Mouse (Mus musculus): ENCODE data around the gene Fam221b. TPM values are rescaled to one million over a fixed set of nuclear protein-coding genes. Genes with fewer than 3 reads are reported as not detected.

The Fam221b gene
- polyA plus RNA-seq, 1 experiment from 2014 or later, result 0.59 TPM

- ChIA-PET CTCF (no interaction called here), POLR2A (interaction anchor here (0.6 kb wide), 1 partner anchor 514 kb away, joined by 3 read pairs; no protein-coding TSS in a partner anchor)
- in situ Hi-C loops (cut with MboI; ENCODE audit: low pct_unique_long_range_greater_than_20kb), result loop anchor here (10.0 kb wide), 1 partner anchor 235 kb away; no protein-coding TSS in a partner anchor
- ATAC-seq (peak; percentile 52), DNase-seq (ENCODE audit: low read depth, low spot score) (no peak)
- peaks cover 3% of the 10 kb centered on the region for H3K27me3 ChIP-seq
- TF ChIP-seq CTCF (IDR thresholded peaks at IDR 0.05), result no peak
Measured at GRCm38 (mm10) chr4:43669428-43669794, 466 bp upstream of the Fam221b start.

GRCm38 (mm10) chr4:43666412-43666811 is 2.5 kb downstream of the Fam221b start:
- no peak for ATAC-seq

GRCm38 (mm10) chr4:43657146-43657545 is 11.8 kb downstream of the Fam221b start:
- DNase-seq (ENCODE audit: low read depth, low spot score), result no peak
- no peak for TF ChIP-seq CTCF (IDR thresholded peaks at IDR 0.05)
- CTCF ChIA-PET, result interaction anchor here (1.4 kb wide), 2 partner anchors 9 to 15 kb away, joined by 3 read pairs; no protein-coding TSS in a partner anchor

More at GRCm38 (mm10) chr4:43666412-43666811, 2.5 kb downstream of the Fam221b start:
- DNase-seq (ENCODE audit: low read depth, low spot score), result no peak
- ChIA-PET POLR2A (no interaction called here), CTCF (interaction anchor here (0.7 to 2.0 kb wide), 5 partner anchors 9 to 61 kb away, joined by 3 to 8 read pairs (median 3); partner anchors contain the start of gene Npr2)
- H3K27me3 ChIP-seq, result peaks cover 7% of the 10 kb centered on the region
- peak; percentile 69 for TF ChIP-seq CTCF (IDR thresholded peaks at IDR 0.05)
- in situ Hi-C loops (cut with MboI; ENCODE audit: low pct_unique_long_range_greater_than_20kb), result loop anchor here (10.0 kb wide), 1 partner anchor 232 kb away; no protein-coding TSS in a partner anchor

GRCm38 (mm10) chr4:43656339-43657109 is 12.4 kb downstream of the Fam221b start, which contains the start of gene Hint2:
Gene Hint2 (minus strand): TSS chr4:43656466.
- ATAC-seq (peak; percentile 93), DNase-seq (ENCODE audit: low read depth, low spot score) (peak; percentile 97)
- H3K27me3 ChIP-seq, result no peaks in the 10 kb centered on the region
- TF ChIP-seq CTCF (IDR thresholded peaks at IDR 0.05), result no peak
- in situ Hi-C loops (cut with MboI; ENCODE audit: low pct_unique_long_range_greater_than_20kb), result no loop called here
- ChIA-PET POLR2A (interaction anchor here (0.9 kb wide), 1 partner anchor 21 kb away, joined by 3 read pairs; no protein-coding TSS in a partner anchor), CTCF (interaction anchor here (1.1 to 1.6 kb wide), 4 partner anchors 10 to 26 kb away, joined by 3 to 5 read pairs (median 3); no protein-coding TSS in a partner anchor)

More at GRCm38 (mm10) chr4:43657146-43657545, 11.8 kb downstream of the Fam221b start:
- in situ Hi-C loops (cut with MboI; ENCODE audit: low pct_unique_long_range_greater_than_20kb), result no loop called here
- no peaks in the 10 kb centered on the region for H3K27me3 ChIP-seq
- no peak for ATAC-seq
- POLR2A ChIA-PET, result no interaction called here

GRCm38 (mm10) chr4:43655656-43656338 is 13.1 kb downstream of the Fam221b start:
- no peaks in the 10 kb centered on the region for H3K27me3 ChIP-seq
- TF ChIP-seq CTCF (IDR thresholded peaks at IDR 0.05), result no peak
- CTCF ChIA-PET, result interaction anchor here (0.8 to 1.6 kb wide), 4 partner anchors 12 to 56 kb away, joined by 3 to 5 read pairs (median 3); no protein-coding TSS in a partner anchor
- ATAC-seq, result peak; percentile 57
- POLR2A ChIA-PET, result interaction anchor here (0.9 kb wide), 1 partner anchor 20 kb away, joined by 3 read pairs; no protein-coding TSS in a partner anchor
- in situ Hi-C loops (cut with MboI; ENCODE audit: low pct_unique_long_range_greater_than_20kb), result no loop called here
- no peak for DNase-seq (ENCODE audit: low read depth, low spot score)

GRCm38 (mm10) chr4:43653161-43654015 is 15.6 kb downstream of the Fam221b start, which contains the start of gene Spag8:
Gene Spag8 (minus strand): TSS chr4:43653594.
- no peak for TF ChIP-seq CTCF (IDR thresholded peaks at IDR 0.05)
- ChIA-PET POLR2A (no interaction called here), CTCF (interaction anchor here (0.7 kb wide), 1 partner anchor 18 kb away, joined by 3 read pairs; no protein-coding TSS in a partner anchor)
- in situ Hi-C loops (cut with MboI; ENCODE audit: low pct_unique_long_range_greater_than_20kb), result no loop called here
- no peak for DNase-seq (ENCODE audit: low read depth, low spot score)
- no peaks in the 10 kb centered on the region for H3K27me3 ChIP-seq
- ATAC-seq, result no peak

GRCm38 (mm10) chr4:43652726-43653125 is 16.2 kb downstream of the Fam221b start:
- CTCF ChIA-PET, result no interaction called here
- in situ Hi-C loops (cut with MboI; ENCODE audit: low pct_unique_long_range_greater_than_20kb), result no loop called here

GRCm38 (mm10) chr4:43649783-43650182 is 19.2 kb downstream of the Fam221b start:
- ChIA-PET POLR2A (no interaction called here), CTCF (interaction anchor here (0.9 to 2.1 kb wide), 2 partner anchors 12 to 22 kb away, joined by 3 to 9 read pairs; no protein-coding TSS in a partner anchor)
- no peak for TF ChIP-seq CTCF (IDR thresholded peaks at IDR 0.05)
- DNase-seq (ENCODE audit: low read depth, low spot score) (no peak), ATAC-seq (no peak)
- H3K27me3 ChIP-seq, result no peaks in the 10 kb centered on the region
- in situ Hi-C loops (cut with MboI; ENCODE audit: low pct_unique_long_range_greater_than_20kb), result no loop called here

More at GRCm38 (mm10) chr4:43652726-43653125, 16.2 kb downstream of the Fam221b start:
- no peak for TF ChIP-seq CTCF (IDR thresholded peaks at IDR 0.05)
- ATAC-seq, result no peak
- POLR2A ChIA-PET, result no interaction called here
- H3K27me3 ChIP-seq, result no peaks in the 10 kb centered on the region
- no peak for DNase-seq (ENCODE audit: low read depth, low spot score)

GRCm38 (mm10) chr4:43640491-43640890 is 28.5 kb downstream of the Fam221b start:
- no peaks in the 10 kb centered on the region for H3K27me3 ChIP-seq
- no peak for TF ChIP-seq CTCF (IDR thresholded peaks at IDR 0.05)
- in situ Hi-C loops (cut with MboI; ENCODE audit: low pct_unique_long_range_greater_than_20kb), result no loop called here
- CTCF ChIA-PET, result no interaction called here
- DNase-seq (ENCODE audit: low read depth, low spot score) (no peak), ATAC-seq (no peak)
- POLR2A ChIA-PET, result no interaction called here

GRCm38 (mm10) chr4:43640076-43640475 is 28.9 kb downstream of the Fam221b start:
- no peak for TF ChIP-seq CTCF (IDR thresholded peaks at IDR 0.05)
- in situ Hi-C loops (cut with MboI; ENCODE audit: low pct_unique_long_range_greater_than_20kb), result no loop called here
- CTCF ChIA-PET, result no interaction called here
- H3K27me3 ChIP-seq, result no peaks in the 10 kb centered on the region
- ATAC-seq (no peak), DNase-seq (ENCODE audit: low read depth, low spot score) (no peak)
- POLR2A ChIA-PET, result no interaction called here
